Mouse (Mus musculus): ENCODE data around the gene Ntmt1. TPM values are rescaled to one million over a fixed set of nuclear protein-coding genes. Genes with fewer than 3 reads are reported as not detected.

The Ntmt1 gene
- total RNA-seq (2015) = 4.1 and 9.5 TPM in 2 replicates
- total RNA-seq (2017) = 7.9 TPM in 2 replicates

GRCm38 (mm10) chr2:30807648-30808295 lies at the start of gene Ntmt1:
Ntmt1 (plus strand) TSS chr2:30807826.
- peak; percentile 97 for ATAC-seq (ENCODE audit: poor library complexity, severe bottlenecking)

- ATAC-seq (ENCODE audit: poor library complexity, severe bottlenecking) = no peak
These were observed 49.1 kb upstream of the Ntmt1 start for GRCm38 (mm10) chr2:30758341-30759087.

GRCm38 (mm10) chr2:30759088-30759374 lies 48.6 kb upstream of the Ntmt1 start:
- ATAC-seq (ENCODE audit: poor library complexity, severe bottlenecking) = no peak

DNA sequence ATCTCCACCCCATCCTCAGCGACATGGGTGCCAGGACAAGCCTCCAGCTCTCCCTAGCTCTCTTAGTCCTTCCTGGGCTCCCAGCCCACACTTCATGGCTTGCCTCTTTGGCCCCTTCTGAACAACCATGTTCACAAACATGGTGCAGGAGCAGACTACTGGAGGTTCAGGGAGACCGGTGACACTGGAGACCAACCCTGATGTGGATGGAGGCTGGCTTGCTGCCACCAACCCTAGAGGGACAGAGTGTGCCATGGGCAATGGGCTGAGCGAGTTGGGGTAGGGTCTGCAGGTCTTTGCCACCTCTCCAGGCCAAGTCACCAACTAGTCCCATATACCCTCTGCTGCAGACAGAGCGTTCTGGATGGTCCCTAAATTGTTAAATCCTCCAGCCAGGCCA lies 48.2 kb upstream of the Ntmt1 start:
- ATAC-seq (ENCODE audit: poor library complexity, severe bottlenecking) = no peak

DNA sequence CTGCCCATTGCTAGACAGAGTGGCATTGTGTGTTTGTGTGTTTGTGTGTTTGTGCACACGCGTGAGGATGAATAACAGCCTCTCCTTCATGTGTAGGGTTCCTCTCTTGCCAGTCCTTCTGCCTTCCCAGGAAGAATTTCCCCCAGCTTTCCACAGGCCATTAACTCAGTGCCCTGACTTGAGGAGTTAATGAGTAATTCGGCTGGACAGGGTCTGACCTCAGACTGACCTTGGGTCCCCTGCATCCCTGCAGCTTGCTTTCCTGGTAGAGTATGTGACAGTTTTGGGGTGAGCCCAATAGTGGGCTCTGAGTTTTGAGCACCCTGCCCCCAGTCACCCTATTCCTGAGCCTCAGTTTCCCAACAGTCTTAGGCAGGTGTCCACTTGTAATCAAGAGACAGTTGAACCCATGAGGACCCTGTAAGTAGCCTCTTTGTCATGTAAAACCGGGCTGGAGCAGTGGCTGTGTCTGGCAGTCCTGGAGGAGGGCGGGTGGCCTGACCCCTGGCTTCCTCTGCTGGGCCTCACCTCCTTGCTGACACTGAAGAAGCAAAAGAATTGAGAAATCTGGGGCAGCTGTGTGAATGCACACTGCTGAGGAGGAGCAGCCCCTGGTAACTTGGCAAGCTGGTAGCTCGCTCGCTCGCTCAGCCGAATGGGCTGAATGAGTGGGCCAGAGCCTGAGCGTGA lies 47.6 kb upstream of the Ntmt1 start:
- no peak for ATAC-seq (ENCODE audit: poor library complexity, severe bottlenecking)

DNA sequence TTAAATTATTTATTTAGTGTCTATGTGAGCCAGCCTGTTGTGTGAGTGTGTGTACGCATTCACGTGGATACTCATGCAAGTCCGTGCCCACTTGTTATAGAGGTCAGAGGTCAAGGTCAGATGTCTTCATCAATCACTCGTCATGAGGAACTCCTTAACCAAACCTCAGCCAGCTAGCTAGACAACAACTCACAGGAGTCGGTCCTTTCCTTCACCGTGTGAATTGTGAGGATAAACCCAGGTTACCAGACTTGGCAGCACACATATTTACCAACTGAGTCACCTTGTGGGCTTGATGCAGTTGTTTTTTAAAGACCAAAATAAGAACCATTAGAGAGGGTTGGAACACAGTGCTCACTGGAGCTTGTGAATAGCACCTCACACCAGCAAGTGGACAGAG lies 46.9 kb upstream of the Ntmt1 start:
- ATAC-seq (ENCODE audit: poor library complexity, severe bottlenecking) = no peak

DNA sequence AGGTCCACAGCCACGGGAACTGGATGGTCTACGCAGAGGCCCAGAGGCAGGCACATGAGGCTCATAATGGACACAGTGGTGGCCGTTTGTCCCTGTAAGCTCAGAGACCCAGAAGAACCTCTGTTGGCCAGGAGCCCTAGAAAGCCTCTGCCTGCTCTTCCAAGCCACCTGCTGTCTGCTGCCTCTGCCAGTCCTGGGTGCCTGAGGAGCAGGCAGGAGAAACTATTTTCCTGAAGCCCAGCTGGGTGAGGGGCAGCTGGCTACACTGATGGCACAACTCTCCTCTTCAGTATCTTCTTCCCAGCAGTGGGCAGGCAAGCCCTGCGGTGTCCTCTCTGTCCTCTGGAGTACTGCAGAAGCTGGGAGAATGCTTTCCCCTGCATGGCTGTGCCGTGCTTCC lies 41.2 kb upstream of the Ntmt1 start:
- ATAC-seq (ENCODE audit: poor library complexity, severe bottlenecking) = no peak

DNA sequence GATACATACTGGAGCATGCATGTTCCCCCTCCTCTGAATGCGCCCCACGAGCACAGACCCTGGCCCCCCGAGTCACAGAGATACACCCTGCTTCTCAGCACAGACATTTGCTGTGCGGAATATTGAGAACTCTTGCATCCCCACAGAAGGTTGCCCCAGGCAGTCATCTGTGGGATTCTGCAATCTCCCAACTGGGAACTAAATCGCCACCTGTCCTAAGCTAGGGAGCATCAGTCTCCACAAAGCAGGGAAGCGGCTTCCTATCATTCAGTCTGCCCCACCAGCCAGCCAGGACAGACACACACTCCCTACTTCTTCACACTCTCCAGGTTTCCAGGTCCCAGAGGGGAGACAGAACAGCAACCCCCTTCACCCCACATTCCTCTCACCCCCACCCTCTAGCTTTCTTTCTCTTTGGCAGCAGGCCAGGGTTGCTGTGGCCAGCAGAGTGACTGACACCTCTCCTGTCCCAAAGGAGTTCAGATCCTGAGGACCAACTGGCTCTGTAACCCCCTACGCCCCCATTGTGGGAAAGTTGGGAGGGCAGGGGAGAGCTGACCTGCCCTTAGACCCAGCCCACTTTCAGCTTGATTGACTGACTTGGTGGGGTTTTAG lies 39.9 kb upstream of the Ntmt1 start:
- ATAC-seq (ENCODE audit: poor library complexity, severe bottlenecking) = no peak

- ATAC-seq (ENCODE audit: poor library complexity, severe bottlenecking) = no peak
These were observed 39.1 kb upstream of the Ntmt1 start for GRCm38 (mm10) chr2:30768529-30768928.

- peak; percentile 55 for ATAC-seq (ENCODE audit: poor library complexity, severe bottlenecking)
These were observed 38.4 kb upstream of the Ntmt1 start for GRCm38 (mm10) chr2:30769187-30769586.

DNA sequence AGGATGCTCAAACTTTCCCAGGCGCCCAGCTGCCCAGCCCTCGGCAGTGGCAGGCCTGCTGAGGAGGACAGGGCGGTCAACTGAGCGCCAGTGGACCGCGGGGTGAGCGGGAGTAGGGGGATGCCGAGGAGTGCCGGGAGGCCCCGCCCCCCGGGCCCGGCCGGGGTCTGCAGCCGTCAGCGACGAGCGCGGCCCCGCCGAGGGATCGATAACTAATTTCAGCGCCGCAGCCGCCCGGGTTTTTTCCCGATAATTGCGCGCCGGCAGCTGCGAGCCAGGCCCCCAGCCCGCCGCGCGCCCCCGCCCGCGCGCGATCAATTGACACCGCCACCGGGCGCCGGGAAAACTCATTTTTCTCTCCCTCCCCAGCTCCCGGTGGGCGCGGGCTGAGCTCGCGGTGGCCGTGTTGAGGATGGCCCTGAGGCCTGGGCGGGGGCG lies 36.2 kb upstream of the Ntmt1 start:
- no peak for ATAC-seq (ENCODE audit: poor library complexity, severe bottlenecking)

DNA sequence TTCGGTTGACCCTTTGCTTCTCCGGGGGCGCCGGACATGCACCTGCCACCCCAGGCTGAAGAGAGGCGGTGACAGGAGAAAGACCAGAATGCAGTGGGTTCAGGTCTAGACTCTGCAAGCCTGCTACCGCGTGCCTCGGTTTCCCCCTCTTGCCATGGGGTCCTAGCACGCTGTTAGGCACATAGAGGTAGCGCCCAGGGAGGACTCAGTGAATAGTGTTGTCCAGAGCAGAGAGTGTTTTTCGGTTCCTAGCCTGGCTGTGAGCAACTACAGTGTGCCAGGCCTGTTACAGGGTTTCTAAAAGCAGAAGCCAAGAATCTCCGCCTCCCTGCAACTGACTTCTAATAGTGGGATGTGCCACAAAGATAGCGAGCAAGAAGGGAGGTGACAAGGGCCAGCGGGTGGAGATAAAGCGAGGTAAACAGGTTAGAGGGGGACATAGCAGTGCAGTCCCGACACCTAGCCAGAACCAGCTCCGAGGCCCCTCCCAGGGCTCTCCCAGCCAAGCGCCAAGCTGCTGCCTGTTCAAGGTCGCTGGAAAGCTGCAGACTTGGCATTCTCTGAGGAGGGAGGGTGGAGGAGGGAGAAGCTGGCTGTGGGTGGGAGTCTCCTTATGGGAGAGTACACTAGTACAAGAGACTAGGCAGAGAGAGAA lies 35.7 kb upstream of the Ntmt1 start:
- peak; percentile 79 for ATAC-seq (ENCODE audit: poor library complexity, severe bottlenecking)

DNA sequence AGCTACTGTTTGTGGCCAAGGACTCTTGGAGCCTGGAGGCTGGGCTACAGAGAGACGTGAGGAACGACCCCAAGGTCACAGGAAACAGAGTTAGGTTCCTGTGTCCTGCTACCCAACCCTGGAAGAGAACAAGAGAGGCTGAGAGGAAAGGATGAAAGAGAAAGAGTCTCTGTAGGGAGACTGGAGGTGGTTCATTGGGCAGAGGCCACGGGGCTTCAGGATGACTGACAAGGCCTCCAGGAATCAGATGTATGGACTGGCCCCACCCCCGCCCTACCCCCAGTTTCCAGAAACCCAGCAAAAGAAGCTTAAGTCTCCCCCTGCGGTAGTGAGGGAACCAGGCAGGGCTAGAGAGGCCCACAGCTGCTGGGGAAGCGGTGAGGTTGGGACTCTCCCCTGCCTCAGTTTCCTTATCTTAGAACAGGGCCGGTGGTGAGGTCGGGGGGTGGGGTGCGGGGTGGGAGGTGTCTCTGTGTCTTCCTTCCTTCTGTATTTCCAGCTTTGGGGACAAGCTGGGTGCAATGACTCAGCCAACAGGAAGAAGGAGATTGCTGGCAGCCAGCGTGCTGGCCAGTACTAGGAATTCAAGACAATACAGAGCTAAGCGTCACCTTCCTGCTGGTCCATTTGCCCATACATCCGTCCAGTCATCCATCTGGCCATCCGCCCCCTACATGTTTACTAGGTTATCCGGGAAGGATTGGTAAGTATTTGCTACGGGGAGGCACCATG lies 34.9 kb upstream of the Ntmt1 start:
- ATAC-seq (ENCODE audit: poor library complexity, severe bottlenecking) = no peak

DNA sequence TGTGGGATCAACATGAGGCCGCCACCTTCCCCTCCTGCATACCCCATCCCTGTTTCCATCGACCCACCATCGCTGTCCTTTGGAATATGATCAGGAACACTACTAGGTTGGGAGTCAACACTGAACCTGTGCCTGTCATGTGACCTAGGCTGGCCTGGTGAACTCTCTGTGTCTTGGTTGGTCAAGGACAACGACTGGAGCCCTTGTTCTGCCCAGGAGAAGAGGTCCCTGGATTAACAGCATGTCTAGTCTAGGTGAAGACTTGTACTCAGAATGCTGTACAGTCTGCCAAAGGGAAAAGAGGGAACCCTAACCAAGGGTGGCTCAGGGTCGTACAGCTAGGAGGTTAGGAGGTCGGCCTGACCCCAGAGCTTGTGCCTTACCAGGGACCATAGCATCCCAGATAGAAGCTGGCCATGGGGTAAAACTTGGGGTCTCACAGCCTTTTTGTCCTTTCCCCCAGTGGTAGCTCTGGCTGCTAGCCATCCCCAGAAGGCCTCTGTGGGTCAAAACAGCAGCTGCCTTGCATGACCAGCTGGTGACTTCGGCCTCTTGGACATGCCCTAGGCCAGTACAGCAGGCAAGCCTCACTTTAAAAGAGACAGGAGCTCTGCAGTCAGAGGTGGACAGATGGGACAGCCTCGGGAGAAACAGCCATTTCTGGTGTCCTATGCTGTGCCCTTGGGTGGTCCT lies 34.2 kb upstream of the Ntmt1 start:
- ATAC-seq (ENCODE audit: poor library complexity, severe bottlenecking) = no peak

DNA sequence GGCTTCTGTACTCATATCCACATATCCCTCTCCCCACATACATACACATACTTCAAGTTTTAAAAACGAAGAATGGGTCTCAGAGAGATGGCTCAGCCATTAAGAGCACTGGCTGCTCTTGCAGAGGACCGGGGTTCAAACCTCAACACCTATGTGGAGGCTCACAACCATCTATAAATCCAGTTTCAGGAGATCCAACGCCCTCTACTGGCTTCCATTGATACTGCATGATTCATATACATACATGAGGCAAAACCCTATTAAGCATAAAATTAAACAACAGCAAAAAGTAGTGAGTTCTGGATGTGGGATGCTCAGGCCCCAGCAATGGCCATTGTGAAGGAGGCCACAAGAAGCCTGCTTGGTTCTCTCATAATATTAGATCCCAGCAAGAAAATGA lies 31.7 kb upstream of the Ntmt1 start:
- ATAC-seq (ENCODE audit: poor library complexity, severe bottlenecking) = no peak

- no peak for ATAC-seq (ENCODE audit: poor library complexity, severe bottlenecking)
These were observed 30.4 kb upstream of the Ntmt1 start for GRCm38 (mm10) chr2:30777266-30777665.

- no peak for ATAC-seq (ENCODE audit: poor library complexity, severe bottlenecking)
These were observed 29.4 kb upstream of the Ntmt1 start for GRCm38 (mm10) chr2:30778235-30778634.

DNA sequence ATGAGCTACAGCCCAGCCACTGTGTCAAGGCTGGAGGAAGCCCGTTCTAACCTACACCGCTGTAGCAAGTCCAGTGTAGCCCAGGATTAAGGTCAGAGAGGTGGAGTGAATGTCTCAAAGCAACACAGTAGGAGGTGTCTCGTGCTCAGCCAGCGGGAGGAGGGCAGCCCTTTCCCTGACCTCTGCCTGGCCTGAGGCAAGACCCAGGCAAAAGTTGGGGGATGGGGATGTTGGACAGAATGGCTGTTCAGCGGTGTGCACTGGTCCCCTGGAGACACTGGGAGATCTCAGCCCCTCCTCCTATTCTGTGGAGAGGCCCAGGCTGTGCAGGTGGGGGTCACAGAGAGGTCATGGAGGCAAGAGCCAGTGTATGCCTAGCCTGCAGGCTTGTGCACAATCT lies 28.4 kb upstream of the Ntmt1 start:
- ATAC-seq (ENCODE audit: poor library complexity, severe bottlenecking) = no peak

- ATAC-seq (ENCODE audit: poor library complexity, severe bottlenecking) = no peak
These were observed 25.0 kb upstream of the Ntmt1 start for GRCm38 (mm10) chr2:30782312-30783290.
